Mouse (Mus musculus): ENCODE data around the gene Tnfaip3. TPM values are rescaled to one million over a fixed set of nuclear protein-coding genes. Genes with fewer than 3 reads are reported as not detected.

Gene Tnfaip3
- polyA plus RNA-seq, 1 experiment from 2014 or later = 2.8 TPM

DNA sequence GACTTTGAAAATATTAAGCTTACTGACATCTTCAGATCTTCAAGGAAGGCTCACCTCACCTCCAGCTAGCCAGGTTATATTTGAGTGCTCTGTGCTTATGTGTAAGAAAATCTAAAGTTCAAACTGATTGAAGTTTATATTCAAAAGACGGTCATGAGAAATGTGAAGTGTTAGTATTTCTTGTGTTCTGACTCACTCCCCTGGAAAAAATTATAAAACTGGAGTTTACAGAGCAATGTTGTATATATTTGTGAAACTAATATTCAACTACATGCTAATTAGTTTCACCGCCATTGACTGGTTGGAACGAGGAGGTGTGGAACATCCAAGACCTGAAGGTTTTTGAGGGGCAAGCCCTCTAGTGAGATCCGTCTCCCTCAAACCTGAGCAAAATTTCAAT is 22.5 kb downstream of the Tnfaip3 start:
- H3K9me3 ChIP-seq = no peaks in the 10 kb centered on the region
- H3K36me3 ChIP-seq = no peaks in the 10 kb centered on the region
- H3K9ac ChIP-seq = no peak overlapping the region
- no peak overlapping the region for H3K27ac ChIP-seq
- no peak for ATAC-seq (ENCODE audit: insufficient number of reproducible peaks, insufficient read depth, low FRiP score, low TSS enrichment, low read depth)
- 88% methylated on average over 4 of the region's 4 CpGs for WGBS
- no peak overlapping the region for H3K4me2 ChIP-seq
- no peaks in the 10 kb centered on the region for H3K4me1 ChIP-seq
- no peaks in the 10 kb centered on the region for H3K27me3 ChIP-seq
- no peak overlapping the region for H3K4me3 ChIP-seq

DNA sequence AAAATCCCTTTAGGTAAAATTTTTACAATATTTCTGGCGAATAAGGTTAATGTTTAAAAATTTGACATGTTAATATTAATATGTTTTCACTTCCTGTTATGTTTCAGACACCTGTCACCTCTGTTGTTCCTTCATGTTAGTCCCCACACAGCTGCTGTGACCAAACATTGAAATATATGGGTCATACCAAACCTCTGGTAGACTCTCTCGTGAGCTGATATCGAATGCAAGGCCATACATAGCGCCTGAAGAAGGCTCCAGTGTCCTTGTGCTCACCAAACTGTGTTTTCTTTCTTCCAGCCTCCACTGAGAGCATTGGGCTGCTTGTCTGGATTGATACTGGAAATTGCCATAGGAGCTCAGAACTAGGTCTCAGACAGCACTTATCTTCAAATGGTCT is 24.4 kb downstream of the Tnfaip3 start:
- no peak overlapping the region for H3K4me2 ChIP-seq
- WGBS = 88% methylated on average over 4 of the region's 4 CpGs
- peaks cover 6% of the 10 kb centered on the region for H3K4me1 ChIP-seq
- H3K9ac ChIP-seq = no peak overlapping the region
- no peaks in the 10 kb centered on the region for H3K36me3 ChIP-seq
- no peak for ATAC-seq (ENCODE audit: insufficient number of reproducible peaks, insufficient read depth, low FRiP score, low TSS enrichment, low read depth)
- no peaks in the 10 kb centered on the region for H3K27me3 ChIP-seq
- no peak overlapping the region for H3K27ac ChIP-seq
- no peaks in the 10 kb centered on the region for H3K9me3 ChIP-seq
- no peak overlapping the region for H3K4me3 ChIP-seq

DNA sequence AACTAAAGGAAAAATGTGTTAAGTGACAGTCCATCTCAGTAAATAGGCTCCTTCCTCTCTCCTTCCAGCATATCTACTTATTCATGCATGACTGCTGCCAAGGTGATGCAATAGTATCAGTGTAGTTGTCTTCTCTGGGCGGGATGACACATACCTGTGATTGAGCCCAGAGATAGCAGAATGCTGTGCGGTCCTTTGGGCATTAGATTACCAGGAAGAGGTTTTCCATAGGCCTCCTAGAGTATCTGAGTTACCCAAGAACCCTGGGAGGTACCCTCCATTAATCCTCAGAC is 27.6 kb downstream of the Tnfaip3 start:
- Histone ChIP-seq H3K4me1 (peaks cover 6% of the 10 kb centered on the region), H3K4me2 (no peak overlapping the region), H3K36me3 (no peaks in the 10 kb centered on the region), H3K9me3 (no peaks in the 10 kb centered on the region), H3K9ac (no peak overlapping the region), H3K27me3 (no peaks in the 10 kb centered on the region), H3K27ac (no peak overlapping the region), H3K4me3 (no peak overlapping the region)
- 57% methylated on average over 2 of the region's 2 CpGs for WGBS
- ATAC-seq (ENCODE audit: insufficient number of reproducible peaks, insufficient read depth, low FRiP score, low TSS enrichment, low read depth) = no peak

DNA sequence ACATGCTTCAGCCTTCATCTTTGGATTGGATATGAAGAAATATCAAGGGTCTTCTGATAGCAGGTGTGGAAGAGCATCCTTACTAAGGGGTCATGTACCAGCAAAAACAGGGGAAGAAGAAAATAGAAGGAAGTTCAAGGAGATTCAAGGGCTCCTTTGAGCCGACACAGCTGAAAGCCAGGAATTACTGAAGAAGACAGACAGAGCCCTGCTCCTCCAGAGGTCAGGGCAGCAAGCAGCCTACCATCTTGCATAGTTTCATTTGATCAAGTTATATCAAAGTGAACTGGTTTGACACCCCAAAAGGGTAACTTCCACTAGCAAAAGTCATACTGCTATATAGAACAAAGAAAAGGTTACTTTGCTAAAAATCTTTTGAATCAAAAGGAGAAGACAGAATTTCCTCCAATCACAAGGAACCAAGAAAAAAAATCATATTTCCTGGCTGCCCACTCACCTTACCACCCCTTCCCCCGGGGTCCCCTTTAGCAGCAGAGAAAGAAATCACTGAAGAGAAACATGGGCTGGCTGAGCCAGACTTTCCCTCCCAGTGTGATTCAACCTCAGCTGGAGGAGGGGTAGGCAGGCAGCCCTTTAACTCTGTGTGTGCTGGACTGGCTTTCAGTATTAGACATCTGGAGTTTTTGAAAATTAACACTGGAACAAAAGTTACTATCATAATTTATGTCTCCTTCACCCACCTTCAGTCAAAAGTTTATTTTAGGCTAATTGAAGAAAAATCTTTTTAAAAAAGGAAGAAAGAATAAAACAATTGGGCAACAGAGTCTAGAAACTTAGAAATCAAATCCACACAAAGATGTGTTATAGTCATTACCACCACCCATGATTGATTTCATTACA is 28.2 kb downstream of the Tnfaip3 start:
- ATAC-seq (ENCODE audit: insufficient number of reproducible peaks, insufficient read depth, low FRiP score, low TSS enrichment, low read depth) = no peak
- 22% methylated on average over 2 of the region's 2 CpGs for WGBS
- no peak overlapping the region for H3K4me3 ChIP-seq

DNA sequence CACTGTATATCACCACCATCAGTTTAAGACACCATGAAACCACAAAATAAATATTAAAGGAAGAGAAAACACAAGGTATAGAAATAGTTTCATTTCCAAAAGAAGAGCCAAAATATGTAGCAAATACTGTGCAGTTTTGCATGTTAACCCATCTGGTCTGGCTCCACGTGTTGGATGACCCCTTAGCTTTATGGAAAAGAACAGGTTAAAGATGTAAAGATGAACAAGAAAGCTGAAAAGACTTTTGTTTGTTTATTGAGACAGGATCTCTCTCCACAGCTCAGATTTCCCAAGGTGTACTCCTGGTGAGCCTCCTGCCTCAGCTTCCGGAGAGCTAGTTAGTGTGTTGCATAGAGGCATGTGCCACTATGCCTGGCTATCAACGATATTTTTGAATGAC is 29.9 kb downstream of the Tnfaip3 start:
- no peak overlapping the region for H3K9ac ChIP-seq
- WGBS = 81% methylated on average over 3 of the region's 3 CpGs

More for the DNA sequence above, 28.2 kb downstream of the Tnfaip3 start:
- H3K9me3 ChIP-seq = no peaks in the 10 kb centered on the region
- no peaks in the 10 kb centered on the region for H3K36me3 ChIP-seq
- peaks cover 6% of the 10 kb centered on the region for H3K4me1 ChIP-seq
- H3K9ac ChIP-seq = no peak overlapping the region
- H3K27me3 ChIP-seq = no peaks in the 10 kb centered on the region
- H3K27ac ChIP-seq = no peak overlapping the region
- H3K4me2 ChIP-seq = no peak overlapping the region

DNA sequence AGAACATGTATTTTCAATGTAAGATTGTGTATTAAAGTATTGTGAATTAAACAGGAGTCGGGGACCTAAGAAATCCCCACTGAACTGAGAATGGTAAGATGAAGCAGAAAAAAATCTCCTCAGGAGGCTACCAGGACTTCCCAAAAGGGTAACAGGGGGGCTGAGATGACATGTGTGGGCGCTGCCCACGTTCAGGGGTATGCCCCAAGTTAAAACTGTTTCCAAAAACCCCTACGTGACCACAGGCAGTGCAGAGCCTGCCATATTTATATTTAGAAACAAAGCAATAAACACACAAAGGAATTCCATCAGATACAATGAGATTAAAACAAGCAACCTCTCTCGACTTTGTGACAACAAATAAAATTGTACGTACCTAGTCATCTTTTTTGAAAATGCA is 31.9 kb downstream of the Tnfaip3 start:
- WGBS = 66% methylated on average over 6 of the region's 6 CpGs

More for the DNA sequence above, 29.9 kb downstream of the Tnfaip3 start:
- Histone ChIP-seq H3K27me3 (no peaks in the 10 kb centered on the region), H3K9me3 (no peaks in the 10 kb centered on the region), H3K4me2 (no peak overlapping the region), H3K27ac (no peak overlapping the region), H3K36me3 (no peaks in the 10 kb centered on the region), H3K4me3 (no peak overlapping the region), H3K4me1 (peaks cover 6% of the 10 kb centered on the region)
- no peak for ATAC-seq (ENCODE audit: insufficient number of reproducible peaks, insufficient read depth, low FRiP score, low TSS enrichment, low read depth)

DNA sequence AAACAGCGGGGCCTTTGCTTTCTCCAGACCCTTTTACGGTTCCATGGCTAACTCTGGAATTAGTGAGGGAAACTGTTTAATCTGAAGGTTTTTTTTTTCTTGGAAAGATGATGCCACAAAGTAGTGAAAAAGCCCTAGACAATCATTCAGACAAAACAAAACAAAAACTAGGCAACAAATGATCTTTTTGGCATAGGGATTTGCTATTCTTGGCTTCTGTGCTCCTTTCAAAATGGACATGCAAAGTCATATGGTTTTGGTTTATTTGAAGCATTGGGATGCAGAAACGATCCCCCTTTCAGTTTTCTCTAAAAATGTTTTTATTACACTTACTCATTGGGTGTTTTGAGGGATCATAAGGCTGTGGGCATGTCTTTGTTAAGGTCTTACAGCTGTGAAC is 41.0 kb downstream of the Tnfaip3 start:
- no peaks in the 10 kb centered on the region for H3K9me3 ChIP-seq
- WGBS = 68% methylated on average over 3 of the region's 3 CpGs
- ATAC-seq (ENCODE audit: insufficient number of reproducible peaks, insufficient read depth, low FRiP score, low TSS enrichment, low read depth) = no peak

More for the DNA sequence above, 31.9 kb downstream of the Tnfaip3 start:
- Histone ChIP-seq H3K4me3 (no peak overlapping the region), H3K4me2 (no peak overlapping the region), H3K9ac (no peak overlapping the region), H3K9me3 (no peaks in the 10 kb centered on the region), H3K4me1 (peaks cover 6% of the 10 kb centered on the region), H3K27ac (no peak overlapping the region), H3K36me3 (no peaks in the 10 kb centered on the region), H3K27me3 (no peaks in the 10 kb centered on the region)
- ATAC-seq (ENCODE audit: insufficient number of reproducible peaks, insufficient read depth, low FRiP score, low TSS enrichment, low read depth) = no peak

DNA sequence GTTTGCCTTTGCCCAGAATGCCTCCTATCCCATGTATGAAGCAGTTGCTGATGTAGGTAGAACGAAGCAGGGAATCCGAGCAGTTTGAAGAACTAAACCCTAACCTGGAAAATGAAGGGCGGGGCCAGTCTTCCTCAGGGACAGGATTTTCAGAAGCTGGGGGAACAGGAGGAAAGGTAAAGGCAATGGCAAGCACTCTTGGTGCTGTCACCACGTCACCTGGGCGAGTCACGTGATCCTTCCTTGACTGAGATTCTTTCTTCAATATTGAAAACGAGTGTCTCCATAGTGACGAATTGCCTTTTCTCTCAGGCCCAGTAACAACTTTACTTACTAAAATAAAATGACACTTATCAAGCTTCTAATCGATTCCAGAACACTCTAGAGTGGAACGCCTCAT is 48.6 kb downstream of the Tnfaip3 start:
- no peak overlapping the region for H3K4me2 ChIP-seq
- H3K27me3 ChIP-seq = no peaks in the 10 kb centered on the region
- H3K4me1 ChIP-seq = no peaks in the 10 kb centered on the region
- no peak overlapping the region for H3K4me3 ChIP-seq
- 85% methylated on average over 10 of the region's 10 CpGs for WGBS
- no peaks in the 10 kb centered on the region for H3K36me3 ChIP-seq
- H3K9me3 ChIP-seq = no peaks in the 10 kb centered on the region
- no peak overlapping the region for H3K27ac ChIP-seq
- H3K9ac ChIP-seq = no peak overlapping the region
- no peak for ATAC-seq (ENCODE audit: insufficient number of reproducible peaks, insufficient read depth, low FRiP score, low TSS enrichment, low read depth)

More for the DNA sequence above, 41.0 kb downstream of the Tnfaip3 start:
- Histone ChIP-seq H3K27ac (no peak overlapping the region), H3K36me3 (no peaks in the 10 kb centered on the region), H3K9ac (no peak overlapping the region), H3K4me2 (no peak overlapping the region), H3K4me3 (no peak overlapping the region), H3K27me3 (no peaks in the 10 kb centered on the region), H3K4me1 (no peaks in the 10 kb centered on the region)

DNA sequence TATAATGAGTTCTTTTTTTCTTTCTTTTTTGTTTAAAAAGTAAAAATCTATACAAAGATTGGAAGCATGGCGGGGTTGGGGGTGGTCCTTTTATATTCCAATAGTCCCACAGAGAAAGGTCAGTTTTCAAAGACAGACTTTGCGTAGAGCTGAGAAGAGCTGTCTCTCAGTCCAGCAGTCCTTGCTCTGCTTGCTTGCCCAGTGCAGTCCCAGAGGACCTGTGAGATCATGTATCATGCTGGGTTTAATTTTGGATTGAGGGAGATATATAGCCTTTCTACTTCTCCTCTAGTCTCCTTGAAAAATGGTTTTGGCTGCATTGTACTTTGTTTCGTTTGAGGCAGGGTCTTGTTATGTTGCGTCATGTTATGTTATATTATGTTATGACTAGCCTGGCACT is 49.9 kb downstream of the Tnfaip3 start:
- H3K9me3 ChIP-seq = no peaks in the 10 kb centered on the region
- no peak overlapping the region for H3K4me3 ChIP-seq
- no peak overlapping the region for H3K27ac ChIP-seq
- H3K9ac ChIP-seq = no peak overlapping the region
- 79% methylated on average over 4 of the region's 4 CpGs for WGBS
- no peak overlapping the region for H3K4me2 ChIP-seq
- ATAC-seq (ENCODE audit: insufficient number of reproducible peaks, insufficient read depth, low FRiP score, low TSS enrichment, low read depth) = no peak
- no peaks in the 10 kb centered on the region for H3K36me3 ChIP-seq
- H3K27me3 ChIP-seq = no peaks in the 10 kb centered on the region
- no peaks in the 10 kb centered on the region for H3K4me1 ChIP-seq

DNA sequence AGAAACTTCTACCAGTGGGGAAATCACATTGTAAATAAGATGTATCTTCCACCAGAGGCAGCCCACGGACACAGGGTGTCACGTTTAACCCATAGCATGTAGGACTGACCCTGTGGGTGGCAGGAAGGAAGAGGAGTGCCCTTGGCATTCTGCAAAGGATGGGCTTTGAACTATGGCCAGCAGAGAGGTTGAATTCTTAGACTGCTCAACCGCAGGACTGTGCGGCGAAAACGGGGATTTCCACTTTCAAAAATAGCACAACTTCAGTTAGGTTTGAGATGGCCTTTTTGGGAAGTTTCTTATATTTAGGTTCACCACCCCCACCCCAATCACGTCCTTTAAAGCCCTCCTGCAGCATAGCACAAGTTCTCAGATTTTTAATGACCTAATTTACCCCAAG is 50.6 kb downstream of the Tnfaip3 start:
- no peaks in the 10 kb centered on the region for H3K4me1 ChIP-seq
- 78% methylated on average over 7 of the region's 7 CpGs for WGBS
- no peak overlapping the region for H3K4me3 ChIP-seq
- no peak overlapping the region for H3K9ac ChIP-seq
- no peaks in the 10 kb centered on the region for H3K9me3 ChIP-seq
- H3K36me3 ChIP-seq = no peaks in the 10 kb centered on the region
- no peak overlapping the region for H3K4me2 ChIP-seq
- H3K27ac ChIP-seq = no peak overlapping the region
- no peak for ATAC-seq (ENCODE audit: insufficient number of reproducible peaks, insufficient read depth, low FRiP score, low TSS enrichment, low read depth)
- H3K27me3 ChIP-seq = no peaks in the 10 kb centered on the region

DNA sequence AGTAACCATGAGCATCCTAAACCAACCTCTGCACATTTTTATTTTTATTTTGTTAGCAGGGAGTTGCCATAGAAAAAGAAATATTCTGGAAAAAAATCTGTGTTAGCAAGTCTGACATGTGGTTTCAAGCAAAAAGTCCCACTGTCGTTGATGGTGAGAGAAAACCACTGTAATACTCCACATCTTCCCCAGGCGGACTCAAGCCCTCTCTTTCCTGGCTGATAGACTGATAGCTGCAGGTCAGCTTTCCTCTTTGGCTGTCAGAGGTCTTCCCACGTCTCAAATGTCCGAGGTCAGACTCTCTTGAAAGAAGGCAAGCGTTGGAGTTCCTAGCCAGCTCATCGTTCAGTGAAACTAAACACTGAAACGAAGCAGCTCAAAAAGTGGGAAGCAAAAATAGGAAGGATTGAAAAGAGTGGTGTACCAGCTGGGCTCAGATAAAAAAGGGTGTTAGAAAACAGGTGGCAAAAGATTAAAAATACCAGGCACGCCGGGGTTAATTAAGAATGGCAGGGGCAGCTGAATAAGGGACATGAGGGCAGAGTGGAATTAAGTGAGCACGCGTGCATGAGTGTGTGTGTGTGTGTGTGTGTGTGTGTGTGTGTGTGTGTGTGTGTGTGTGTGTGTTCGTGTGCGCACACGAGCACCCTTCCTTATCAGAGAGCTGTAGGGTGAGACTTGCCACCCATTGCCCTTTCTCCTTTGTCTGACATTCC is 55.5 kb downstream of the Tnfaip3 start:
- no peak overlapping the region for H3K9ac ChIP-seq
- H3K9me3 ChIP-seq = no peaks in the 10 kb centered on the region
- no peak overlapping the region for H3K27ac ChIP-seq
- H3K27me3 ChIP-seq = no peaks in the 10 kb centered on the region
- H3K4me2 ChIP-seq = no peak overlapping the region
- no peak overlapping the region for H3K4me3 ChIP-seq
- WGBS = 55% methylated on average over 14 of the region's 14 CpGs
- no peak for ATAC-seq (ENCODE audit: insufficient number of reproducible peaks, insufficient read depth, low FRiP score, low TSS enrichment, low read depth)
- no peaks in the 10 kb centered on the region for H3K4me1 ChIP-seq
- H3K36me3 ChIP-seq = no peaks in the 10 kb centered on the region

DNA sequence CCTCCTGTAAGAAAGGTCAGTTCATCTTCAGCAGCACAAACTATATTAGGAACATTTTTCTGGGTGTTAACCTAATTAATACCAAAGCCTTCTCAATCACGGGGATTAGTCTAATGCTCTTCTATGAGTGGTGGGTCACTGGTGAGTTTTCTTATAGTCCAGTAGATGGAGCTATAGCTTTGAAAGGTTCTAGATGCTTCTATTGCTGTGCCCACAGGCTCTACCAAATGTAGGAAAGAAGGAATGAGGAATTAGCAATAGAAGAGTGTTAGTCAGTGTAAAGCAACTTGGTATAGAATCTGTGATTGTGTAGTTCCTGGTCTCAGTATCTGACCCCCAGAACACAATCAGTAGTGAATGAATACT is 61.8 kb downstream of the Tnfaip3 start:
- H3K4me2 ChIP-seq = no peak overlapping the region
- WGBS = 14% methylated on average over 1 of the region's 1 CpGs

More for the DNA sequence above, 61.8 kb downstream of the Tnfaip3 start:
- no peaks in the 10 kb centered on the region for H3K27me3 ChIP-seq
- no peaks in the 10 kb centered on the region for H3K4me1 ChIP-seq
- no peaks in the 10 kb centered on the region for H3K36me3 ChIP-seq
- no peak for ATAC-seq (ENCODE audit: insufficient number of reproducible peaks, insufficient read depth, low FRiP score, low TSS enrichment, low read depth)
- H3K9me3 ChIP-seq = no peaks in the 10 kb centered on the region
- H3K27ac ChIP-seq = no peak overlapping the region
- no peak overlapping the region for H3K4me3 ChIP-seq
- no peak overlapping the region for H3K9ac ChIP-seq
